Mouse (Mus musculus) stomach, postnatal 0 days (tissue): Measurements from ENCODE around the gene Abi2.

Source experiments
- CTCF ChIP-seq: IDR thresholded peaks from 2 replicates; pipeline ENCODE4 v1.5.1; 2016; ENCODE audit warnings: antibody characterized with exemption, low read depth, mild to moderate bottlenecking, moderate library complexity
- EP300 ChIP-seq: optimal IDR thresholded peaks from 2 replicates; pipeline ENCODE3; 2016; ENCODE audit warnings: antibody characterized with exemption

DNA sequence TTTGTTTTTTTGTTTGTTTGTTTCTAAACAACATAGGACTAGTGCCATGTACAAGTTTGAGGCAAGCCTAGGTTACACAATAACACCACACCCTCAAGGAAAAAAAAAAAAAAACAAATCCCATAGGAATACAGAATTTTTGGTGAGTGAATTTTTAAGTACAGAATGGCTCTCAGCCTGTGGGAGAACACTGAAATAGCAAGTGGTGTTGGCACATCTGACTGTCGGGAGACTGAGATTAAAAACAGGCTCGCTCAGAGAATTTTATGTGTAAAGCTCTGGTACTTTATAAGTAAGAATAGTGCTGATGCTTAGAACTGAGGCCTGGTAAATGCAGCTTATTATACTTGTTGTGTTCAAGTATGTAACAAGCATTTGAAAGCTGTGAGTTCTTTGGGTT, 60.1 kb downstream of the Abi2 start:
- TF ChIP-seq CTCF: no peak
- no peak for TF ChIP-seq EP300
